Mouse (Mus musculus): ENCODE data around the gene 1810043G02Rik.

- TF ChIP-seq CTCF (IDR thresholded peaks at IDR 0.05; ENCODE audit: insufficient read depth, low read length) (no peak), POLR2A (IDR thresholded peaks at IDR 0.05; ENCODE audit: borderline replicate concordance, extremely low read depth, low read depth, low read length) (no peak)
Observed at GRCm38 (mm10) chr10:77939685-77940084, 38.6 kb upstream of the 1810043G02Rik start.
